Mouse (Mus musculus) ES-Bruce4 (cell line): ENCODE measurements around the gene Krt81.

ENCODE experiments used
- CTCF ChIP-seq: IDR thresholded peaks from one replicate; pipeline ENCODE4 v1.8.1; 2011; ENCODE audit warnings: low read depth, low read length
- EP300 ChIP-seq: IDR thresholded peaks from 2 replicates; pipeline ENCODE4 v1.6.1; 2011; ENCODE audit warnings: low read depth, low read length; ENCODE audit not compliant: insufficient read depth
- POLR2A ChIP-seq: IDR thresholded peaks from one replicate; pipeline ENCODE4 v1.8.1; 2011; ENCODE audit warnings: low read length; ENCODE audit not compliant: insufficient read depth

DNA sequence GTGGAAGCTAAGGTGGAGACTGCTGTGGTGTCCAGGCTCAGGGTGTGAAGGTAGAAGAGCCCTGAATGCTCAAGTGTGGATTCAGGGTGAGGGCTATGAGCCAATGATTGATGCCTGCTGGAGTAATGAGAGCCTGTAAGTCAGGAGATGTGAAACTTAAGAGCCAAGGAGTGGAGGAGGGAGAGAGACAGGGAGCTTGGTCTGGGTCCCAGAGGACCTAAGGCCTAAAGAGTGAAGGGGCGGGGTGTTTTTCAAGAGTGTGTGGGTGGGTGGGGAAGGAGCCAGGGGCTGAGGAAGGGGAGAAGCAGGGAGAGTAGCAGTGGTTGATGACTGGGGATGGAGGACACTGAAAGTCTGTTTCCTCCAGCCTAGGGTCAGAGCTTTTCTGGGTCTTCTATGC lies 20.1 kb upstream of the Krt81 start:
- TF ChIP-seq POLR2A (no peak), EP300 (no peak), CTCF (no peak)
